Mouse (Mus musculus) gastrocnemius, postnatal 25 days (tissue): Measurements from ENCODE around the gene Ubash3b. TPM values are rescaled to one million over a fixed set of nuclear protein-coding genes. Genes with fewer than 3 reads are reported as not detected.

Experiments used
- DNase-seq: peaks from one replicate; pipeline ENCODE4 v3.0.0; 2022
- total RNA-seq, 2 experiments: library from RNA; stranded (reverse); gene quantifications; 1 replicate in 1 of 2; 2 replicates in 1 of 2; pipeline ENCODE4 v1.2.3; 2021

Ubash3b gene
- total RNA-seq, 2 experiments from 2014 or later: 0.38 to 1.3 TPM

GRCm38 (mm10) chr9:41166886-41167285 lies 5.4 kb upstream of the Ubash3b start:
- DNase-seq: no peak

GRCm38 (mm10) chr9:41162363-41162762 lies 866 bp upstream of the Ubash3b start:
- DNase-seq: no peak

GRCm38 (mm10) chr9:41160536-41161176 lies 841 bp downstream of the Ubash3b start:
- DNase-seq: no peak

- DNase-seq: no peak
These were observed 2.3 kb downstream of the Ubash3b start for GRCm38 (mm10) chr9:41159223-41159622.

- DNase-seq: no peak
These were observed 3.5 kb downstream of the Ubash3b start for GRCm38 (mm10) chr9:41157872-41158567.

GRCm38 (mm10) chr9:41157020-41157871 lies 4.3 kb downstream of the Ubash3b start:
- peak; percentile 69 for DNase-seq

- no peak for DNase-seq
These were observed 4.8 kb downstream of the Ubash3b start for GRCm38 (mm10) chr9:41156720-41157019.

GRCm38 (mm10) chr9:41156006-41156719 lies 5.3 kb downstream of the Ubash3b start:
- DNase-seq: no peak

- no peak for DNase-seq
These were observed 7.5 kb downstream of the Ubash3b start for GRCm38 (mm10) chr9:41153979-41154378.

GRCm38 (mm10) chr9:41153050-41153449 lies 8.4 kb downstream of the Ubash3b start:
- peak; percentile 5 for DNase-seq

- no peak for DNase-seq
These were observed 10.0 kb downstream of the Ubash3b start for GRCm38 (mm10) chr9:41151491-41151890.

GRCm38 (mm10) chr9:41149896-41150295 lies 11.6 kb downstream of the Ubash3b start:
- DNase-seq: no peak

GRCm38 (mm10) chr9:41149079-41149676 lies 12.3 kb downstream of the Ubash3b start:
- DNase-seq: no peak

- no peak for DNase-seq
These were observed 12.9 kb downstream of the Ubash3b start for GRCm38 (mm10) chr9:41148600-41148999.

- no peak for DNase-seq
These were observed 14.2 kb downstream of the Ubash3b start for GRCm38 (mm10) chr9:41147203-41147842.

GRCm38 (mm10) chr9:41143825-41144224 lies 17.7 kb downstream of the Ubash3b start:
- no peak for DNase-seq

- no peak for DNase-seq
These were observed 18.4 kb downstream of the Ubash3b start for GRCm38 (mm10) chr9:41143115-41143514.

- DNase-seq: no peak
These were observed 20.5 kb downstream of the Ubash3b start for GRCm38 (mm10) chr9:41141026-41141425.

GRCm38 (mm10) chr9:41138987-41139808 lies 22.3 kb downstream of the Ubash3b start:
- DNase-seq: no peak

- DNase-seq: peak; percentile 35
These were observed 24.6 kb downstream of the Ubash3b start for GRCm38 (mm10) chr9:41136691-41137467.
